Mouse (Mus musculus) liver, embryonic 15.5 days (tissue): ENCODE data around the gene Unk. TPM values are rescaled to one million over a fixed set of nuclear protein-coding genes. Genes with fewer than 3 reads are reported as not detected.

Experiments used
- ATAC-seq: fragments of 200-750 bp; cut with Nextera tagmentation; 2 replicates; pipeline ENCODE4 v1.8.0; 2017; ENCODE audit warnings: moderate number of reproducible peaks, mild to moderate bottlenecking, moderate library complexity; ENCODE audit not compliant: insufficient read depth
- H3K27ac ChIP-seq: fragments of 300-500 bp; sonication (generic); replicated peaks from 2 replicates; pipeline ENCODE4 v1.5.1; 2015; ENCODE audit warnings: mild to moderate bottlenecking, inconsistent platforms
- H3K27me3 ChIP-seq: fragments of 300-500 bp; sonication (generic); 2 replicates; pipeline ENCODE4 v1.6.1; 2015; ENCODE audit warnings: mild to moderate bottlenecking, inconsistent platforms
- H3K36me3 ChIP-seq: fragments of 300-500 bp; sonication (generic); replicated peaks from 2 replicates; pipeline ENCODE4 v1.6.1; 2015; ENCODE audit warnings: moderate library complexity, mild to moderate bottlenecking, inconsistent platforms
- H3K4me1 ChIP-seq: fragments of 300-500 bp; sonication (generic); replicated peaks from 2 replicates; pipeline ENCODE4 v1.6.1; 2015; ENCODE audit warnings: inconsistent platforms
- H3K4me2 ChIP-seq: fragments of 300-500 bp; sonication (generic); 2 replicates; pipeline ENCODE4 v1.6.1; 2015; ENCODE audit warnings: moderate library complexity, mild to moderate bottlenecking, inconsistent platforms
- H3K4me3 ChIP-seq: fragments of 300-500 bp; sonication (generic); replicated peaks from 2 replicates; pipeline ENCODE4 v1.5.1; 2015; ENCODE audit warnings: mild to moderate bottlenecking, inconsistent platforms
- H3K9ac ChIP-seq: fragments of 300-500 bp; sonication (generic); 2 replicates; pipeline ENCODE4 v1.6.1; 2015; ENCODE audit warnings: moderate library complexity, mild to moderate bottlenecking, inconsistent platforms
- H3K9me3 ChIP-seq: fragments of 300-500 bp; sonication (generic); replicated peaks from 2 replicates; pipeline ENCODE4 v1.6.1; 2016; ENCODE audit warnings: inconsistent platforms
- WGBS: fragments of 180-500 bp; shearing (Covaris S2); methylation state at CpG from one replicate; pipeline ENCODE4 v1.1.7; 2015; ENCODE audit warnings: mixed read lengths; ENCODE audit not compliant: insufficient replicate concordance; 5-methylcytosine and 5-hydroxymethylcytosine counted together
- polyA plus RNA-seq: library from polyadenylated mRNA; unstranded; fragments of >200 nt; fragmentation: Nextera tagmentation; extraction: Ambion mirVana; gene quantifications from 2 replicates; pipeline ENCODE4 v1.2.1, GENCODE M21; 2015

Gene Unk
- polyA plus RNA-seq, 1 experiment from 2014 or later: 10.1 TPM

DNA sequence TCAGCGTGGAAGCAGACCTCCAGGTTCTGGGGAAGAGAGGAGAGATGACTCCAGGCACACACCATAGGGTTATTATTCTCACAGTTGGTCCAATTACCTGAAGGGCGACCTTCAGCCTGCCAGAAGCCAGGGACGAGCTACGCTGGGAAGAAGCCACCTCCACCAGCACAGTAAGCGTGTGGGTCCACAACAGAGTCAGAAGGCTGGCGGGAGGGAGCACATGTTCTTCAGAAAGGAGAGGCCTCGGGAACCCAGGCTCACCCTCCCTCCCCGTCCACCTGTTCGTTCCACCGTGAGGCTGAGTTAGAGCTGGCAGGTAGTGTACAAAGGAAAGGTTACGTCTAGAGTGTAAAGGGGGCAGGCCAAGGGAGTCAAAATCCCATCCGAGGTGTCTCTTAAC, 35.2 kb downstream of the Unk start:
- WGBS: 86% methylated on average over 12 of the region's 12 CpGs
- Histone ChIP-seq H3K27me3 (no peaks in the 10 kb centered on the region), H3K9me3 (no peaks in the 10 kb centered on the region), H3K27ac (no peak overlapping the region), H3K4me3 (no peak overlapping the region), H3K36me3 (peaks cover 67% of the 10 kb centered on the region), H3K4me2 (no peak overlapping the region), H3K4me1 (no peaks in the 10 kb centered on the region), H3K9ac (no peak overlapping the region)
- no peak for ATAC-seq

DNA sequence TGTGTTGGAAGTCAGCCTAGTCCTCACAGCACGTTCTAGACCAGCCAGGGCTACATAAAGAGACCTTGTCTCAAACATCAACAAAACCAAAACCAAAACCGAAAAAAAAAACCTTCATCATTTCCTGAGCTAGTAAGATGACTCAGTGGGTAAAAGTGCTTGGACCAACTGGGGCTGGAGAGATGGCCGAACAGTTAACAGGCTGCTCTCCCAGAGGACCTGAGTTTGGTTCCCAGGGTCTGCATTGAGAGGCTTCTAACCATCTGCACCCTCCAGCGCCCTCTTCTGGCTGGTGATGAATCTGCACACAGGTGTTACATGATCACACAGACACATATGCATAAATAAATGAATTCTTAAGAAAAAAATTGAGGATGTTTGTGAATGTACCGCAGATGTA, 41.4 kb downstream of the Unk start:
- H3K27ac ChIP-seq: no peak overlapping the region
- H3K4me3 ChIP-seq: no peak overlapping the region
- peaks cover 32% of the 10 kb centered on the region for H3K4me1 ChIP-seq
- no peak overlapping the region for H3K9ac ChIP-seq
- H3K36me3 ChIP-seq: peaks cover 30% of the 10 kb centered on the region; the same call in 1 of the 2 replicates
- WGBS: 38% methylated on average over 5 of the region's 5 CpGs
- H3K4me2 ChIP-seq: no peak overlapping the region
- H3K9me3 ChIP-seq: no peaks in the 10 kb centered on the region
- ATAC-seq: no peak
- H3K27me3 ChIP-seq: no peaks in the 10 kb centered on the region

DNA sequence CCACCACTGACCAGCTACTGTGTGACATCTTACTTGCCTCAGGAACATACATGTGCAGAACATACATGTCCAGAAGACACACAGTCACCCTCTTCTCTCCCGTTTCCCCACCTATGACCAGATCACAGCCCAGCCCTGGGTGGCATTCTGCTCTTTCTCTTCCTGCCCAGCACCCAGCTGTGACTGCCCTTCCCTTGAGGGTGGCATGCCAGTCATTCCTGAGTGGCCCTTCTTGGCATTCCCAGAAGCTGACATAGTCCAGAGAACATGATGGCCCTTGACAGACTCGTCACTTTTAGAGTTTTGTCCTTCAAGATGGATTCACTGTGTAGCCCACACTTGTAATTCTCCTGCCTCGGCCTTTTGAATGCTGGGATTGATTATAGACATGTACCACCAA, 42.5 kb downstream of the Unk start:
- Histone ChIP-seq H3K36me3 (peaks cover 26% of the 10 kb centered on the region; the same call in 1 of the 2 replicates), H3K9me3 (no peaks in the 10 kb centered on the region), H3K9ac (no peak overlapping the region), H3K27ac (no peak overlapping the region), H3K4me2 (no peak overlapping the region), H3K4me1 (peaks cover 43% of the 10 kb centered on the region), H3K27me3 (no peaks in the 10 kb centered on the region), H3K4me3 (no peak overlapping the region)
- WGBS: 78% methylated on average over 3 of the region's 3 CpGs
- no peak for ATAC-seq

DNA sequence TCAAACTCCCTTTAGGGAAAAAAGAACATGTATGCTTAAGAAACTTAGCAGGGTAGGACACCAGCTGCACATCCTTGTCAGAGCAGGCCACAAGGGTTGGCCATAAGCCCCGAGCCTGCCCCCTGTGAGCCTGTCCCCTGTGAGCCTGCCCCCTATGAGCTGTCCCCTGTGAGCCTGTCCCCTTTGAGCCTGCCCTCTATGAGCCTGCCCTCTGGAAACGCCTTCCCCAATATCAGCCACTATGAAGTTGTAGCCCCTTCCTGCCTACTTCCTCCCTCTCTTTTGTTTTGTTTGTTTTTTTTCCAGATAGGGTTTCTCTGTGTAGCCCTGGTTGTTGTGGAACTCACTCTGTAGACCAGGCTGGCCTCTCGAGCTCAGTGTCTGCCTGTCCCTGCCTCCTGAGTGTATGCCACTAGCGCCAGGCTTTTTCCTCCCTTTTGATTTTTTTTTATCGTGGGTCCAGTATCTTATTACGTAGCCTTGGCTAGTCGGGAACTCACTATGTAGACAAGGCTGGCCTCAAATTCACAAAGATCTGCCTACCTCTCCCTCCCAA, 44.4 kb downstream of the Unk start:
- H3K4me1 ChIP-seq: peaks cover 62% of the 10 kb centered on the region
- no peak overlapping the region for H3K9ac ChIP-seq

DNA sequence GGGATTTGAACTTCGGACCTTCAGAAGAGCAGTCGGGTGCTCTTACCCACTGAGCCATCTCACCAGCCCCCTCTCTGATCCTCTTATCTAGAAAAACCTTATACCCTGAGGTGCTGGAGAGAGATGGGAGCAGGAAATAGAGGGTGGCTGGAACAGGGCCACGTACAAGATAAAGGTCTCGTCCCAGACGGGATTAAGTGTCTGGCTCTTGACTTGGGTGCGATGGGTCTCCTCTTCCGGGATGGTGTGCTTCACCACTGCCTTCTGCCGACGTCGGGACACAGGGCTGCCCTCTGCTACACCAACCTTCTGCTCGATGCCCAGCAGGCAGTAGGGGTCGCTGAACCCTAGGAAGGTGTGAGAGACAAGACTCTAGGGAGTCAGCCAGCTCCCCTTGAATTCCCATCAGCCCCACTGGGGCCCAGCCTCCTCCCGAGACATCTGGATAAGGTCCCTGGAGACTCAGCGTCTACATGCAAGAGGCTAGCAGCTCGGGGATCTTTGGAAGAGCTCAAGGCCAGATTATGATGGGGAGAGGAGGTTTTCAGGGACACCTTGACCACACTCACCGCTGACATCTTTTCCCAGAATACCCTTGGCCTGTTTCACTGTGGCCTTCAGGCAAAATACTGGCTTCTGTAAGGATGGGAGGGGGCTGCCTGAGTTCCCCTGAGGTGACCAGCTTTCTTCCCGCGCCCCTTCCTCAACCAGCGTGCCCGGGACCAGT, 45.6 kb downstream of the Unk start:
- WGBS: 23% methylated on average over 20 of the region's 20 CpGs
- Histone ChIP-seq H3K36me3 (peaks cover 37% of the 10 kb centered on the region), H3K4me1 (peaks cover 74% of the 10 kb centered on the region), H3K9me3 (no peaks in the 10 kb centered on the region), H3K27me3 (no peaks in the 10 kb centered on the region), H3K4me2 (peak overlapping the region; percentile 88), H3K9ac (peak overlapping the region; percentile 85), H3K27ac (peak overlapping the region; percentile 96), H3K4me3 (peak overlapping the region; percentile 68)
- ATAC-seq: no peak

More for the DNA sequence above, 44.4 kb downstream of the Unk start:
- no peak overlapping the region for H3K4me3 ChIP-seq
- H3K4me2 ChIP-seq: no peak overlapping the region
- H3K36me3 ChIP-seq: peaks cover 31% of the 10 kb centered on the region
- no peaks in the 10 kb centered on the region for H3K9me3 ChIP-seq
- H3K27me3 ChIP-seq: no peaks in the 10 kb centered on the region
- no peak for ATAC-seq
- H3K27ac ChIP-seq: peak overlapping the region; percentile 33
- 41% methylated on average over 7 of the region's 7 CpGs for WGBS

DNA sequence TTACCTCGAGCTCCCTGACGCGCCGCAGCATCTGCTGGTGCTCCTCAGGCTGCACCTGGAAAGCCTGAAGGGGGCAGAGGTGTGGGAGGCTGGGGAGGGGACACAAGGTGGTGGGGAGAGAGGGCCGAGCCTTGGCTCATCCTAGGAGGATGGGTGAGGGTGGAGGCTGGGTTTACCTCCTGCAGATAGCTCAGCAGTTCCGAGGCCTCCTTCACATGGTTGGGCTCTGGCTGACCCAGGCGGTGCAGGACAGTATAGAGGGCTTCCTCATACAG, 46.1 kb downstream of the Unk start:
- Histone ChIP-seq H3K27ac (peak overlapping the region; percentile 96), H3K4me1 (peaks cover 79% of the 10 kb centered on the region)
- 37% methylated on average over 7 of the region's 7 CpGs for WGBS

DNA sequence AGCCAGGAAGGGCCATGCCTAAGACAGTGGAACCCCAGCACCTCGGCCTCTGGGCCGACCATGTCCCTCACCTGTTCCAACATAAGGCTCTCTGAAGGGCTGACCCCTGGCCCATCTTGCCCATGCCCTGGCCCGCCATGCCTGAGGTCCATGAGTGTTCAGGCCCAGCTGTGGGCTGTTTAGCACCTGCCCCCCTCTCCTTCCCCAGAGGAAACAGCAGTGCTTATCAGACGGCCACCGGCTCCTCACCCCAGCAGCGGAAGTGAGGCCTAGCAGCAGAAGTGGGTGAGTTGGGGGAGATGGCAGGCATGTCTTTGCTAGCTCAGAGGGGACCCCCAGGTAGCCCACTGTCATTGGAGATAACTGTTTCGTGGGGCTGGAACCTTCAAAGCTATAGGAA, 46.7 kb downstream of the Unk start:
- Histone ChIP-seq H3K4me1 (peaks cover 81% of the 10 kb centered on the region), H3K9ac (peak overlapping the region; percentile 85), H3K4me2 (peak overlapping the region; percentile 88), H3K27me3 (no peaks in the 10 kb centered on the region), H3K4me3 (peak overlapping the region; percentile 68), H3K27ac (peak overlapping the region; percentile 96), H3K36me3 (peaks cover 47% of the 10 kb centered on the region), H3K9me3 (no peaks in the 10 kb centered on the region)
- WGBS: 8% methylated on average over 7 of the region's 7 CpGs
- ATAC-seq: peak; percentile 51

More for the DNA sequence above, 46.1 kb downstream of the Unk start:
- Histone ChIP-seq H3K4me3 (peak overlapping the region; percentile 68), H3K27me3 (no peaks in the 10 kb centered on the region), H3K36me3 (peaks cover 42% of the 10 kb centered on the region), H3K9me3 (no peaks in the 10 kb centered on the region), H3K4me2 (peak overlapping the region; percentile 88), H3K9ac (peak overlapping the region; percentile 85)
- no peak for ATAC-seq

DNA sequence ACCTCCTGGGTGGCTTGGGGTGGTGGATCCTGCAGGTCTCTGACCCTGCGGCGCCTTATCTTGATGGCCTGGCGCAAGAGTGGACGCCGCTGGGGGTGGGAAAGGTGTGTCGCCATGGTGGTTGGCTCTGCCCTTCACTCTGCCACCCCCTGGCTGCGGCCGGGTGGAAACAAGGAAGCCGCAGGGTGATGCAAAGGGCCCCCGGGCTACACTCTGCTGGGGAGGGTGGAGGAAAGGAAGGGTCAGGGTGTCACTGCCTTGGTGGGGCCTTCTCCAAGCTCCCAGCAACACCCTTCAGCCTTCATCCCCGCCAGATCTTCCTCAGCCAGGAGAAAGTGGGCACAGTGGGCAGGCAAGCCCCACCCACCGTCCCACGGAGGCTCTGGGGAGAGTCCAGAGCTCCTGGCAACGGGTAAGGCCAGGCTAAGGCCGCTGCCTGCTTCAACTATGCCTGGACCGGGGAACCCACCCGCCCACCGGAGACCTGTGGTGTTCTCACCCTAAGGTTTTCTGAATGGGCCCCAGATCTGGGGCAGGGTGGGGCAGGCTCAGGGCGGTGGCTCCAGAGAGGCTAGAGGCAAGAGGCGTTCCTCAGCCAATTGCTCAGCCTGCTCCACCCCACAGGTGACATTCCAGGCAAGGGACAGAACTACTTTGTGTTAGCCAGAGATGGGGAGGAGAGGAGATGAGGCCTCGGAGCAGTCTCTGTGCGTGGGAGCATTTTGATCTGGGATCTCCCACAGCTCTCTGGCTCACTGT, 47.5 kb downstream of the Unk start, which contains the start of gene Unc13d:
TSS of gene Unc13d (minus strand) at position 516 of the 759 bp plus-strand sequence.
- peak within 1 kb of the TSS; percentile 96 for H3K27ac ChIP-seq
- ATAC-seq: peak; percentile 89
- H3K36me3 ChIP-seq: peaks cover 50% of the 10 kb centered on the region
- H3K27me3 ChIP-seq: no peaks in the 10 kb centered on the region
- peak within 1 kb of the TSS; percentile 85 for H3K9ac ChIP-seq
- peak within 1 kb of the TSS; percentile 68 for H3K4me3 ChIP-seq
- H3K9me3 ChIP-seq: no peaks in the 10 kb centered on the region
- WGBS: 14% methylated on average over 22 of the region's 22 CpGs
- peaks cover 85% of the 10 kb centered on the region for H3K4me1 ChIP-seq
- H3K4me2 ChIP-seq: peak within 1 kb of the TSS; percentile 88

DNA sequence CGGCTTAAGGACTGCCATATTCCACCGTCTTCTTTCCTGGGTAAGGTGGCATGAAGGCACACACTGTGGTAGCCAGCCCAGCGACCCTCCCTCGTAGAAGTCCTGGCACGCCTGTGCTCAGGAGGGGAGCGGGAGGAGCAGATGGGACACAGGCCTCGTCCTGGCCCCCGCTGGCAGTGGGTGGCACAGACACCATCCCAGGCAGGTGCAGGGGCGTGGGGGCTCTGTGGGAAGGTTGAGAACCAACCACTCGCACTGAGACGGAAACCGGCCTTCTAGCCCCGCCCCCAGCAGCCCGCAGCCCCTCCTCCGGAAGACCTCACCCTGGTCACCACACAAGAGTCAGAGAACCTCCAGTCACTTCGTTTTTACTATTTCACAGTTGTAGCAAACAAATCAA, 48.1 kb downstream of the Unk start:
- Histone ChIP-seq H3K4me1 (peaks cover 89% of the 10 kb centered on the region), H3K9ac (peak overlapping the region; percentile 85), H3K36me3 (peaks cover 49% of the 10 kb centered on the region), H3K9me3 (no peaks in the 10 kb centered on the region), H3K27me3 (no peaks in the 10 kb centered on the region), H3K27ac (peak overlapping the region; percentile 96), H3K4me2 (peak overlapping the region; percentile 88), H3K4me3 (peak overlapping the region; percentile 68)
- ATAC-seq: peak; percentile 13
- 7% methylated on average over 16 of the region's 16 CpGs for WGBS

DNA sequence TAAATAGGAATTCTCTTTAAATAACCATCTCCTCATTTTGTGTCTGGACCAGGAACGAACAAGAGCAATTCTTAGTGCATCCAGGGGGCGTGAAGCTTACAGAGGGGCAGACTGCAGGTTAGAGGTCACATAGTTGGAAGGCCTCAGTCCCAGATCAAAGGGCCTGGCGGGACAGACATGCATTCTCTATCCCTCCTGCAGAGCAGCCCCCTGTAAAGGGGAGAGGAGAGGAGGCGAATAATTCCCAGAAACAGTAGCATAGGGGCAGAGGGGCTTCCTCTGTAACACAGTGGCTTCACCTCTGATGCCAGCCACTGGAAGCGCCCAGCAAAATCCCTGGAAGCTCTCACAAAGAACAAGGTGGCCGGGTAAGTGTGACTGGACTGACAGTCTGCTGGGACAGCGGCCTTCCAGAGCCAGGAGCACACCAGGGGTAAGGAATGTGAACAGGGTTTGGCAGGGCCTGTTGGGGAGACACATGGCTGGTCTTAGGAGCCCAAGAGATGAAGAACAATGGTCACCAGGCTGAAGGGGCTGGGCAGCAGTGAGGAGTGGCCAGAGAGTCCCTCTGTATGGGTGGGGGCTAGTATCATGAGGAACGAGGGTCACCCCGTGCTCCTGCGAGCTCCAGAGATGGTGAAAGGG, 48.7 kb downstream of the Unk start:
- Histone ChIP-seq H3K4me1 (peaks cover 94% of the 10 kb centered on the region), H3K9me3 (no peaks in the 10 kb centered on the region), H3K36me3 (peaks cover 55% of the 10 kb centered on the region), H3K4me3 (0 out of 2 replicates have a peak overlapping the region, but pooled peaks have one; percentile 2), H3K27me3 (no peaks in the 10 kb centered on the region), H3K27ac (peak overlapping the region; percentile 96), H3K9ac (peak overlapping the region; percentile 85; the same call in 1 of the 2 replicates), H3K4me2 (peak overlapping the region; percentile 88)
- no peak for ATAC-seq
- WGBS: 59% methylated on average over 10 of the region's 10 CpGs

DNA sequence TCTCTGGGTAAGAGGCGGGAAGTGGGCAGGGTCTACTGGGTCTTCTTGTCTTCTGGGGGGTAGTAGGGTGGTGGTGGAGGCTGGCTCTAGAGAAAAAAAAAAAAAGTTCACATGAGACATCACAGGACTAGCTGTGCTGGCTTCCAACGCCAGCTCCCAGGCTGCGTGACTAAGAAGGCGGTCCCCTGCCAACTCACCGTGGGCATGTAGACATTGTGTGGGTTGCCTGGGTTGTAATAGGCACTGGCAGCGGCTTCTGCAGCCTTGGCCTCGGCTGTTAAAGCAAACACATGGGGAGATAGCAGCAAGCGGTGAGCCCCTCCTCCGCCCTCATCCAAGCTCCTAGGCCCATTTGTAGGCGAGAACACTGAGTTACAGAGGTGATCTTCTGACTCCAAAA, 49.4 kb downstream of the Unk start:
- WGBS: 57% methylated on average over 10 of the region's 10 CpGs
- no peaks in the 10 kb centered on the region for H3K27me3 ChIP-seq
- H3K9ac ChIP-seq: 0 out of 2 replicates have a peak overlapping the region, but pooled peaks have one; percentile 6
- peaks cover 94% of the 10 kb centered on the region for H3K4me1 ChIP-seq
- H3K27ac ChIP-seq: peak overlapping the region; percentile 96
- H3K36me3 ChIP-seq: peaks cover 62% of the 10 kb centered on the region
- H3K4me3 ChIP-seq: no peak overlapping the region
- no peak overlapping the region; the same call in 1 of the 2 replicates for H3K4me2 ChIP-seq
- ATAC-seq: no peak
- H3K9me3 ChIP-seq: no peaks in the 10 kb centered on the region
